Mouse (Mus musculus) liver, embryonic 11.5 days (tissue): ENCODE measurements around the gene Nrxn3. TPM values are rescaled to one million over a fixed set of nuclear protein-coding genes. Genes with fewer than 3 reads are reported as not detected.

Experiments
- ATAC-seq: fragments of 200-750 bp; cut with Nextera tagmentation; replicated peaks from 2 replicates; pipeline ENCODE4 v1.8.0; 2017; ENCODE audit warnings: moderate number of reproducible peaks, mild to moderate bottlenecking, moderate TSS enrichment, moderate library complexity; ENCODE audit not compliant: low FRiP score
- DNase-seq: peaks from one replicate; pipeline ENCODE4 v3.0.0-alpha.2; 2017; ENCODE audit warnings: low spot score
- H3K27ac ChIP-seq: fragments of 300-500 bp; sonication (generic); 2 replicates; pipeline ENCODE4 v1.5.1; 2014; ENCODE audit warnings: mild to moderate bottlenecking, low read depth, low read length, control low read depth
- H3K27me3 ChIP-seq: fragments of 300-500 bp; sonication (generic); replicated peaks from 2 replicates; pipeline ENCODE4 v1.6.1; 2014; ENCODE audit warnings: low read length, mixed read lengths; ENCODE audit not compliant: control insufficient read depth, insufficient read depth
- H3K36me3 ChIP-seq: fragments of 300-500 bp; sonication (generic); 2 replicates; pipeline ENCODE4 v1.6.1; 2014; ENCODE audit warnings: mild to moderate bottlenecking, low read length, moderate library complexity, mixed read lengths; ENCODE audit not compliant: control insufficient read depth, insufficient read depth
- H3K4me1 ChIP-seq: fragments of 300-500 bp; sonication (generic); replicated peaks from 2 replicates; pipeline ENCODE4 v1.6.1; 2014; ENCODE audit warnings: low read length, mixed read lengths; ENCODE audit not compliant: control insufficient read depth, insufficient read depth
- H3K4me2 ChIP-seq: fragments of 300-500 bp; sonication (generic); 2 replicates; pipeline ENCODE4 v1.6.1; 2014; ENCODE audit warnings: mild to moderate bottlenecking, control low read depth, moderate library complexity
- H3K4me3 ChIP-seq: fragments of 300-500 bp; sonication (generic); 2 replicates; pipeline ENCODE4 v1.5.1; 2014; ENCODE audit warnings: low read depth, low read length, control low read depth
- H3K9ac ChIP-seq: fragments of 300-500 bp; sonication (generic); 2 replicates; pipeline ENCODE4 v1.6.1; 2014; ENCODE audit warnings: low read depth, low read length, control low read depth
- H3K9me3 ChIP-seq: fragments of 300-500 bp; sonication (generic); 2 replicates; pipeline ENCODE4 v1.6.1; 2016; ENCODE audit warnings: low read length, inconsistent platforms, mixed read lengths; ENCODE audit not compliant: control insufficient read depth
- WGBS: fragments of 180-500 bp; shearing (Covaris S2); extraction: QIAGEN DNeasy Blood & Tissue Kit; methylation state at CpG from one replicate; pipeline ENCODE4 v1.1.7; 2014; 5-methylcytosine and 5-hydroxymethylcytosine counted together
- polyA plus RNA-seq: library from polyadenylated mRNA; unstranded; fragments of >200 nt; fragmentation: Nextera tagmentation; extraction: Ambion mirVana; gene quantifications from 2 replicates; pipeline ENCODE4 v1.2.1, GENCODE M21; 2014

The Nrxn3 gene
- polyA plus RNA-seq, 1 experiment from 2014 or later = 3.3 TPM

GRCm38 (mm10) chr12:89377687-89378086, 655.0 kb downstream of the Nrxn3 start:
- no peaks in the 10 kb centered on the region for H3K36me3 ChIP-seq
- 61% methylated on average over 2 of the region's 2 CpGs for WGBS

GRCm38 (mm10) chr12:89383254-89383653, 660.6 kb downstream of the Nrxn3 start:
- Histone ChIP-seq H3K27ac (no peak overlapping the region), H3K4me1 (no peaks in the 10 kb centered on the region), H3K9ac (no peak overlapping the region), H3K27me3 (no peaks in the 10 kb centered on the region), H3K36me3 (no peaks in the 10 kb centered on the region), H3K4me2 (no peak overlapping the region), H3K4me3 (no peak overlapping the region), H3K9me3 (no peaks in the 10 kb centered on the region)
- WGBS = 18% methylated on average over 3 of the region's 3 CpGs
- DNase-seq (no peak), ATAC-seq (no peak)

More at GRCm38 (mm10) chr12:89377687-89378086, 655.0 kb downstream of the Nrxn3 start:
- no peaks in the 10 kb centered on the region for H3K9me3 ChIP-seq
- no peak overlapping the region for H3K4me3 ChIP-seq
- no peaks in the 10 kb centered on the region for H3K27me3 ChIP-seq
- DNase-seq = no peak
- no peak for ATAC-seq
- no peak overlapping the region for H3K9ac ChIP-seq
- H3K27ac ChIP-seq = no peak overlapping the region
- no peak overlapping the region for H3K4me2 ChIP-seq
- H3K4me1 ChIP-seq = no peaks in the 10 kb centered on the region

GRCm38 (mm10) chr12:89395121-89395792, 672.6 kb downstream of the Nrxn3 start:
- H3K27me3 ChIP-seq = no peaks in the 10 kb centered on the region
- H3K4me2 ChIP-seq = no peak overlapping the region
- WGBS = 60% methylated on average over 3 of the region's 3 CpGs
- no peaks in the 10 kb centered on the region for H3K9me3 ChIP-seq
- ATAC-seq (no peak), DNase-seq (no peak)
- no peaks in the 10 kb centered on the region for H3K4me1 ChIP-seq
- H3K4me3 ChIP-seq = no peak overlapping the region
- no peak overlapping the region for H3K27ac ChIP-seq
- no peak overlapping the region for H3K9ac ChIP-seq
- H3K36me3 ChIP-seq = no peaks in the 10 kb centered on the region

GRCm38 (mm10) chr12:89436519-89436918, 713.8 kb downstream of the Nrxn3 start:
- no peak overlapping the region for H3K4me3 ChIP-seq
- no peaks in the 10 kb centered on the region for H3K27me3 ChIP-seq
- H3K36me3 ChIP-seq = no peaks in the 10 kb centered on the region
- no peaks in the 10 kb centered on the region for H3K4me1 ChIP-seq
- DNase-seq = no peak
- ATAC-seq = no peak
- H3K9ac ChIP-seq = no peak overlapping the region
- H3K9me3 ChIP-seq = no peaks in the 10 kb centered on the region
- no peak overlapping the region for H3K27ac ChIP-seq
- H3K4me2 ChIP-seq = no peak overlapping the region

GRCm38 (mm10) chr12:89442323-89443038, 719.8 kb downstream of the Nrxn3 start:
- ATAC-seq = no peak
- H3K4me2 ChIP-seq = no peak overlapping the region
- H3K9me3 ChIP-seq = no peaks in the 10 kb centered on the region
- H3K27ac ChIP-seq = no peak overlapping the region
- WGBS = 72% methylated on average over 2 of the region's 2 CpGs
- H3K4me1 ChIP-seq = no peaks in the 10 kb centered on the region
- no peaks in the 10 kb centered on the region for H3K36me3 ChIP-seq
- H3K4me3 ChIP-seq = no peak overlapping the region
- no peaks in the 10 kb centered on the region for H3K27me3 ChIP-seq
- H3K9ac ChIP-seq = no peak overlapping the region
- DNase-seq = no peak

GRCm38 (mm10) chr12:89450667-89451298, 728.1 kb downstream of the Nrxn3 start:
- no peak for DNase-seq
- Histone ChIP-seq H3K9ac (no peak overlapping the region), H3K27ac (no peak overlapping the region), H3K4me1 (no peaks in the 10 kb centered on the region), H3K9me3 (no peaks in the 10 kb centered on the region), H3K36me3 (no peaks in the 10 kb centered on the region), H3K4me2 (no peak overlapping the region), H3K4me3 (no peak overlapping the region), H3K27me3 (no peaks in the 10 kb centered on the region)
- ATAC-seq = no peak
- WGBS = 6% methylated on average over 2 of the region's 2 CpGs

GRCm38 (mm10) chr12:89470226-89470625, 747.5 kb downstream of the Nrxn3 start:
- WGBS = 77% methylated on average over 2 of the region's 2 CpGs
- no peaks in the 10 kb centered on the region for H3K36me3 ChIP-seq
- H3K4me2 ChIP-seq = no peak overlapping the region
- H3K4me3 ChIP-seq = no peak overlapping the region
- ATAC-seq = no peak
- no peaks in the 10 kb centered on the region for H3K4me1 ChIP-seq
- no peak overlapping the region for H3K9ac ChIP-seq
- H3K9me3 ChIP-seq = no peaks in the 10 kb centered on the region
- no peak for DNase-seq
- H3K27ac ChIP-seq = no peak overlapping the region
- no peaks in the 10 kb centered on the region for H3K27me3 ChIP-seq

GRCm38 (mm10) chr12:89471289-89471688, 748.6 kb downstream of the Nrxn3 start:
- 42% methylated on average over 2 of the region's 2 CpGs for WGBS
- Histone ChIP-seq H3K4me1 (no peaks in the 10 kb centered on the region), H3K27ac (no peak overlapping the region), H3K9ac (no peak overlapping the region), H3K4me3 (no peak overlapping the region), H3K36me3 (no peaks in the 10 kb centered on the region), H3K27me3 (no peaks in the 10 kb centered on the region), H3K9me3 (no peaks in the 10 kb centered on the region), H3K4me2 (no peak overlapping the region)
- no peak for DNase-seq
- no peak for ATAC-seq
